Mouse (Mus musculus): Measurements from ENCODE around the gene Vps45.

The Vps45 gene

GRCm38 (mm10) chr3:96038851-96039250 lies 19.4 kb downstream of the Vps45 start:
- no peak for DNase-seq (ENCODE audit: low spot score in 2 of 2)

DNA sequence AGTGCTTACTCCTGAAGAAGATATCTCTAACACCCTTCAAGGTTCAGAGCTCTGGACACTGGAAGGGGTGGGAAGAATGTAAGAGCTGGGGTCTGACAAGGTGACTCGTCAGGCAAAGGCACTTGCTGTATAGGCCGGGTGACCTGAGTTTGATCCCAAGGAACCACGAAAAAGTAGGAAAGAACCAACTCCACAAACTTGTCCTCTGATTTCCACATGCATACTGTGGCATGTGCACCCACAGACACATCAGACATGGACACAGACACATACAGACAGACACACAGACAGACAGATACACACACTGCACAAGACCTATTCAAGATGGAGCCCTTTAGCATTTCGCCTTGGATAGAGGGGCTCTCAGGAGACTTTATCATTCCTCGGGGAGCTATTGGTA lies 20.1 kb downstream of the Vps45 start:
- peak in 1 of 2 experiments; percentile 25 for DNase-seq (ENCODE audit: low spot score in 2 of 2)

- DNase-seq (ENCODE audit: low spot score in 2 of 2): peak in 1 of 2 experiments; percentile 25
These were observed 21.5 kb downstream of the Vps45 start for GRCm38 (mm10) chr3:96036796-96037195.

GRCm38 (mm10) chr3:96033046-96033445 lies 25.2 kb downstream of the Vps45 start:
- DNase-seq (ENCODE audit: low spot score in 2 of 2): no peak

DNA sequence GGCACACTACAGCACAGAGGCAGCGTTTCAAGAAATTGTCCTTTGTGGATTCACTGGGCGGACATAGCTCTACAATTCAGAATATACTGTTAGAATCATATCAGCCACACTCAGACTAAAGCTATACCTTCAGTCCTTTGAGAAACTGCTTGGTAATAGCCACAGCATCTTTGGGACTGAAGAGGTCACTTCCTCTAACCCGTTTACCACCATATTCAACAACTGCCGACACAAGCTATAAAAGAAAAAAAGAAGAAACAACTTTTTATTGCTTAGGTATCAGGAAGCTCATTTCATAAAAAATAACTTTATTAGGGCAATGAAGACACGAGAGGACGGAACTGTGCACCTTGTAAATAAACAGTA lies 25.6 kb downstream of the Vps45 start:
- DNase-seq (ENCODE audit: low spot score in 2 of 2): no peak

- no peak for DNase-seq (ENCODE audit: low spot score in 2 of 2)
These were observed 26.1 kb downstream of the Vps45 start for GRCm38 (mm10) chr3:96031991-96032651.

- no peak for DNase-seq (ENCODE audit: low spot score in 2 of 2)
These were observed 28.5 kb downstream of the Vps45 start for GRCm38 (mm10) chr3:96029766-96030165.

DNA sequence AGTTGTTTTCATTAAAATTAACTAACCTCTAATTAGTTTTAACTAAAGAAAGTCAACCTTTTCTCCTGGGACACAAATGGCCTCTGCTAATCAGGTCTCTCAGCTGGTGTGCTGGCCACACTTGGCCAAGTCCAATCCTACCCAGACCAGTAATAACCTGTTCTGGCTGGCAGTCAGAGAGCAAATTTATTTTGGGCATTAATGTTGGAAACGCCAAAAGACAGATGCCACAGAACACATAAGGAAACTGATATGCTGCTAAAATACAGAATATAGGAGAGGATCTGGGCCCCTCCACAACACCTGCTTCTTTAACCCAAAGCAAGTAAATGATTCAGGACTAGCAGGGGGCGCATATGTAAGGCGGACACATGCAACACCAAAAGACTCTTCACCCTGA lies 28.9 kb downstream of the Vps45 start:
- no peak for DNase-seq (ENCODE audit: low spot score in 2 of 2)

- DNase-seq (ENCODE audit: low spot score in 2 of 2): no peak
These were observed 30.4 kb downstream of the Vps45 start for GRCm38 (mm10) chr3:96027875-96028274.

GRCm38 (mm10) chr3:96027145-96027544 lies 31.1 kb downstream of the Vps45 start:
- DNase-seq (ENCODE audit: low spot score in 2 of 2): no peak

GRCm38 (mm10) chr3:96021421-96022128 lies 36.7 kb downstream of the Vps45 start:
- no peak for DNase-seq (ENCODE audit: low spot score in 2 of 2)

GRCm38 (mm10) chr3:96020735-96021134 lies 37.5 kb downstream of the Vps45 start:
- no peak for DNase-seq (ENCODE audit: low spot score in 2 of 2)

- no peak for DNase-seq (ENCODE audit: low spot score in 2 of 2)
These were observed 40.8 kb downstream of the Vps45 start for GRCm38 (mm10) chr3:96017461-96017860.

- no peak for DNase-seq (ENCODE audit: low spot score in 2 of 2)
These were observed 41.9 kb downstream of the Vps45 start for GRCm38 (mm10) chr3:96016257-96016889.

DNA sequence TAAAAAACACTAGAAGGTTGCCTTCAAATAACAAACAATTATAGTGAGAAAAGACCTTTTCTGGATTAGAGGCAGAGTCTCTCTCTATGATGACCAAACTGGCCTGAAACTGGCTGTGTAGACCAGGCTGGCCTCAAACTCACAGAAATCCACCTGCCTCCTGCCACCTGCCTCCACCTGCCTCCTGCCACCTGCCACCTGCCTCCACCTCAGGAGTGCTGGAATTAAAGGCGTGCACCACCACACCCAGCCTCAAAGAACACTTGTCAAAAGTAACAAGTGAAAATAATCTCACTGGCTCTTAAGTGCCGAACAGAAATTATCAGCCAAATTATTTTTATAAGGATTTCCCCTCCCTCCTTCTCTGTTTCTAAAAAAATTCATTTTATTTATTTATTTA lies 42.6 kb downstream of the Vps45 start:
- no peak for DNase-seq (ENCODE audit: low spot score in 2 of 2)

GRCm38 (mm10) chr3:96012805-96013204 lies 45.5 kb downstream of the Vps45 start:
- no peak for DNase-seq (ENCODE audit: low spot score in 2 of 2)

GRCm38 (mm10) chr3:96008463-96008862 lies 49.8 kb downstream of the Vps45 start:
- DNase-seq (ENCODE audit: low spot score in 2 of 2): no peak

DNA sequence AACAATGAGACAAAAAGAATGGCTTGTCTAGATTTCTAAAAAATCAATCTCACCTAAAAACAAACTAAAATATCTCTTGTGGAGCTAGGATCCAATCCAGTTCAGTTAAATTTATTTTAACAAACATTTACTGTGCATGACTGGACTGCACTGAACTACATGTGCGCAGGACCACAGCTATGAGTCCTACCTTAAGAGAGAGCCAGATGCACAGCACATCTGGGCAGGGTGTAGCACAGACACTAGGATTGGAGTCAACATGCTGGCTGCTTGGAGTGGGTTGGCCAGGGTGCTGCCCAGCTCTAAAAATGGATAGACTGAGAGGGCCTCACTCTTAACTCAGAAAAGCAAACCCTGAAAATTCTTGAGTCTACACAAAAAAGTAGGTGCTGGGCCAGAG lies 56.7 kb downstream of the Vps45 start:
- no peak for DNase-seq (ENCODE audit: low spot score in 2 of 2)

- DNase-seq (ENCODE audit: low spot score in 2 of 2): no peak
These were observed 57.3 kb downstream of the Vps45 start for GRCm38 (mm10) chr3:96000921-96001501.

GRCm38 (mm10) chr3:96000080-96000632 lies 58.1 kb downstream of the Vps45 start:
- DNase-seq (ENCODE audit: low spot score in 2 of 2): no peak

- no peak for DNase-seq (ENCODE audit: low spot score in 2 of 2)
These were observed 58.8 kb downstream of the Vps45 start for GRCm38 (mm10) chr3:95999308-96000079.
